Mouse (Mus musculus): ENCODE measurements around the gene Trank1.
A peak's percentile ranks its signal among the peaks of the same experiment; 100 is the strongest.

Gene Trank1

GRCm38 (mm10) chr9:111428698-111429362, 117.3 kb downstream of the Trank1 start:
- no peak for DNase-seq

GRCm38 (mm10) chr9:111429363-111429750, 117.8 kb downstream of the Trank1 start:
- DNase-seq, result no peak

- no peak for DNase-seq
Observed at GRCm38 (mm10) chr9:111435429-111435828, 123.9 kb downstream of the Trank1 start.

- peak in 1 of 2 experiments; percentile 2 for DNase-seq
Observed at GRCm38 (mm10) chr9:111438904-111439835, 127.6 kb downstream of the Trank1 start, which contains the start of gene Dclk3. Gene Dclk3, plus strand, starts transcription at chr9:111439081.

- no peak for DNase-seq
Observed at GRCm38 (mm10) chr9:111439836-111440201, 128.3 kb downstream of the Trank1 start.

GRCm38 (mm10) chr9:111440446-111440845, 128.9 kb downstream of the Trank1 start:
- no peak for DNase-seq

GRCm38 (mm10) chr9:111441151-111441550, 129.6 kb downstream of the Trank1 start:
- no peak for DNase-seq

Data from cerebellum, adult 18-20 months (tissue).